Mouse (Mus musculus): Measurements from ENCODE around the gene Tcp10c. TPM values are rescaled to one million over a fixed set of nuclear protein-coding genes. Genes with fewer than 3 reads are reported as not detected.
A peak's percentile ranks its signal among the peaks of the same experiment; 100 is the strongest.
"Not testable (repeated sequence)": the region's sequence is repeated elsewhere in the genome, so short reads cannot be mapped to it uniquely, and the experiment has no call there.

Tcp10c gene
- polyA plus RNA-seq, 1 experiment from 2014 or later: not detected

- not testable (repeated sequence) for H3K4me1 ChIP-seq (ENCODE audit: control insufficient read depth, insufficient read depth, low read length); H3K36me3 ChIP-seq (replicated peaks; ENCODE audit: control insufficient read depth, insufficient read depth, low read depth, low read length); H3K9ac ChIP-seq (replicated peaks; ENCODE audit: low read length); H3K27me3 ChIP-seq (ENCODE audit: control insufficient read depth, insufficient read depth, low read length); H3K4me3 ChIP-seq (ENCODE audit: low read depth, low read length); ATAC-seq (replicated peaks; ENCODE audit: insufficient number of reproducible peaks, low FRiP score, low TSS enrichment, low read depth); DNase-seq (ENCODE audit: low spot score); H3K4me2 ChIP-seq (ENCODE audit: low read depth, low read length); H3K27ac ChIP-seq (replicated peaks; ENCODE audit: low read depth, low read length); H3K9me3 ChIP-seq (replicated peaks; ENCODE audit: control insufficient read depth, low read length)
- 81% methylated on average over 5 of the region's 5 CpGs for WGBS
These were observed 68.3 kb downstream of the Tcp10c start for GRCm38 (mm10) chr17:13422638-13423037.

- ATAC-seq (replicated peaks; ENCODE audit: insufficient number of reproducible peaks, low FRiP score, low TSS enrichment, low read depth): 0 out of 2 replicates have a peak, but pooled peaks have one; percentile 39
- 62% methylated on average over 8 of the region's 8 CpGs for WGBS
- H3K9me3 ChIP-seq (replicated peaks; ENCODE audit: control insufficient read depth, low read length); H3K9ac ChIP-seq (replicated peaks; ENCODE audit: low read length); DNase-seq (ENCODE audit: low spot score); H3K4me3 ChIP-seq (ENCODE audit: low read depth, low read length); H3K27me3 ChIP-seq (ENCODE audit: control insufficient read depth, insufficient read depth, low read length); H3K36me3 ChIP-seq (replicated peaks; ENCODE audit: control insufficient read depth, insufficient read depth, low read depth, low read length); H3K4me2 ChIP-seq (ENCODE audit: low read depth, low read length); H3K27ac ChIP-seq (replicated peaks; ENCODE audit: low read depth, low read length); H3K4me1 ChIP-seq (ENCODE audit: control insufficient read depth, insufficient read depth, low read length): not testable (repeated sequence)
These were observed 69.1 kb downstream of the Tcp10c start for GRCm38 (mm10) chr17:13423373-13424024.

GRCm38 (mm10) chr17:13424321-13424720, 69.9 kb downstream of the Tcp10c start:
- not testable (repeated sequence) for DNase-seq (ENCODE audit: low spot score); H3K4me1 ChIP-seq (ENCODE audit: control insufficient read depth, insufficient read depth, low read length); H3K27ac ChIP-seq (replicated peaks; ENCODE audit: low read depth, low read length); H3K9me3 ChIP-seq (replicated peaks; ENCODE audit: control insufficient read depth, low read length); H3K4me3 ChIP-seq (ENCODE audit: low read depth, low read length); H3K27me3 ChIP-seq (ENCODE audit: control insufficient read depth, insufficient read depth, low read length); H3K36me3 ChIP-seq (replicated peaks; ENCODE audit: control insufficient read depth, insufficient read depth, low read depth, low read length); ATAC-seq (replicated peaks; ENCODE audit: insufficient number of reproducible peaks, low FRiP score, low TSS enrichment, low read depth); H3K4me2 ChIP-seq (ENCODE audit: low read depth, low read length); H3K9ac ChIP-seq (replicated peaks; ENCODE audit: low read length)
- 88% methylated on average over 6 of the region's 6 CpGs for WGBS

GRCm38 (mm10) chr17:13425694-13426093, 71.3 kb downstream of the Tcp10c start:
- not testable (repeated sequence) for H3K27me3 ChIP-seq (ENCODE audit: control insufficient read depth, insufficient read depth, low read length); H3K4me2 ChIP-seq (ENCODE audit: low read depth, low read length); H3K9ac ChIP-seq (replicated peaks; ENCODE audit: low read length); ATAC-seq (replicated peaks; ENCODE audit: insufficient number of reproducible peaks, low FRiP score, low TSS enrichment, low read depth); H3K4me3 ChIP-seq (ENCODE audit: low read depth, low read length); H3K36me3 ChIP-seq (replicated peaks; ENCODE audit: control insufficient read depth, insufficient read depth, low read depth, low read length); DNase-seq (ENCODE audit: low spot score); H3K4me1 ChIP-seq (ENCODE audit: control insufficient read depth, insufficient read depth, low read length); H3K9me3 ChIP-seq (replicated peaks; ENCODE audit: control insufficient read depth, low read length); H3K27ac ChIP-seq (replicated peaks; ENCODE audit: low read depth, low read length)
- WGBS: 84% methylated on average over 2 of the region's 5 CpGs

- WGBS: 91% methylated on average over 4 of the region's 6 CpGs
- not testable (repeated sequence) for H3K4me3 ChIP-seq (ENCODE audit: low read depth, low read length); H3K27ac ChIP-seq (replicated peaks; ENCODE audit: low read depth, low read length); H3K9me3 ChIP-seq (replicated peaks; ENCODE audit: control insufficient read depth, low read length); H3K36me3 ChIP-seq (replicated peaks; ENCODE audit: control insufficient read depth, insufficient read depth, low read depth, low read length); H3K4me1 ChIP-seq (ENCODE audit: control insufficient read depth, insufficient read depth, low read length); ATAC-seq (replicated peaks; ENCODE audit: insufficient number of reproducible peaks, low FRiP score, low TSS enrichment, low read depth); H3K9ac ChIP-seq (replicated peaks; ENCODE audit: low read length); H3K27me3 ChIP-seq (ENCODE audit: control insufficient read depth, insufficient read depth, low read length); H3K4me2 ChIP-seq (ENCODE audit: low read depth, low read length); DNase-seq (ENCODE audit: low spot score)
These were observed 72.1 kb downstream of the Tcp10c start for GRCm38 (mm10) chr17:13426508-13426907.

Other genes with a start within 250 kb of the Tcp10c start
- not detected in 2 replicates for gene Unc93a, start 222.8 kb upstream of the Tcp10c start, polyA plus RNA-seq (2014; fragmentation: Nextera tagmentation; extraction: Ambion mirVana)
- gene Smok2a, start 133.4 kb upstream of the Tcp10c start, polyA plus RNA-seq (2014; fragmentation: Nextera tagmentation; extraction: Ambion mirVana): not detected in 2 replicates
- gene Smok2b, start 124.3 kb upstream of the Tcp10c start, polyA plus RNA-seq (2014; fragmentation: Nextera tagmentation; extraction: Ambion mirVana): not detected in 2 replicates

All from embryonic facial prominence, embryonic 11.5 days (tissue).